Mouse (Mus musculus) midbrain, postnatal 0 days (tissue): ENCODE results near the gene Wapl. TPM values are rescaled to one million over a fixed set of nuclear protein-coding genes. Genes with fewer than 3 reads are reported as not detected.

Experiments
- ATAC-seq: fragments of 200-750 bp; cut with Nextera tagmentation; 2 replicates; pipeline ENCODE4 v1.8.0; 2017; ENCODE audit warnings: moderate number of reproducible peaks, mild to moderate bottlenecking, moderate TSS enrichment, moderate library complexity; ENCODE audit not compliant: low FRiP score
- DNase-seq: peaks from one replicate; pipeline ENCODE4 v3.0.0-alpha.2; 2015; ENCODE audit warnings: low spot score
- H3K27ac ChIP-seq: fragments of 300-500 bp; sonication (generic); 2 replicates; pipeline ENCODE4 v1.5.1; 2014; ENCODE audit warnings: low read depth, mild to moderate bottlenecking, low read length, mixed read lengths
- H3K27me3 ChIP-seq: fragments of 300-500 bp; sonication (generic); 2 replicates; pipeline ENCODE4 v1.6.1; 2014; ENCODE audit warnings: low read length, control low read depth, mixed read lengths; ENCODE audit not compliant: insufficient read depth
- H3K36me3 ChIP-seq: fragments of 300-500 bp; sonication (generic); 2 replicates; pipeline ENCODE4 v1.6.1; 2014; ENCODE audit warnings: low read length, control low read depth, mixed read lengths; ENCODE audit not compliant: insufficient read depth
- H3K4me1 ChIP-seq: fragments of 300-500 bp; sonication (generic); 2 replicates; pipeline ENCODE4 v1.6.1; 2014; ENCODE audit warnings: mild to moderate bottlenecking, control low read depth, antibody characterized with exemption, low read length, mixed read lengths; ENCODE audit not compliant: insufficient read depth
- H3K4me2 ChIP-seq: fragments of 300-500 bp; sonication (generic); 2 replicates; pipeline ENCODE4 v1.6.1; 2014; ENCODE audit warnings: low read depth, mild to moderate bottlenecking, low read length, mixed read lengths; ENCODE audit not compliant: poor library complexity, severe bottlenecking
- H3K4me3 ChIP-seq: fragments of 300-500 bp; sonication (generic); 2 replicates; pipeline ENCODE4 v1.5.1; 2014; ENCODE audit warnings: low read depth, mild to moderate bottlenecking, low read length, moderate library complexity
- H3K9ac ChIP-seq: fragments of 300-500 bp; sonication (generic); replicated peaks from 2 replicates; pipeline ENCODE4 v1.6.1; 2014; ENCODE audit warnings: mild to moderate bottlenecking, low read length, moderate library complexity, mixed read lengths; ENCODE audit not compliant: poor library complexity, severe bottlenecking
- H3K9me3 ChIP-seq: fragments of 300-500 bp; sonication (generic); 2 replicates; pipeline ENCODE4 v1.6.1; 2016; ENCODE audit warnings: low read length, control low read depth
- CTCF ChIP-seq: IDR thresholded peaks from 2 replicates; pipeline ENCODE4 v1.5.1; 2016; ENCODE audit warnings: antibody characterized with exemption, mild to moderate bottlenecking
- WGBS: fragments of 180-500 bp; shearing (Covaris S2); extraction: QIAGEN DNeasy Blood & Tissue Kit; methylation state at CpG from one replicate; pipeline ENCODE4 v1.1.7; 2014; 5-methylcytosine and 5-hydroxymethylcytosine counted together
- polyA plus RNA-seq: library from polyadenylated mRNA; unstranded; fragments of >200 nt; fragmentation: Nextera tagmentation; extraction: Ambion mirVana; gene quantifications from 2 replicates; pipeline ENCODE4 v1.2.1, GENCODE M21; 2015
- total RNA-seq: library from RNA; depleted of rRNA; stranded (reverse); fragments of >200 nt; gene quantifications from 2 replicates; pipeline ENCODE4 v1.2.3, GENCODE M21; 2014; rRNA removed

Wapl gene
- total and polyA plus RNA-seq, 2 experiments from 2014 or later, result 9.9 to 14.8 TPM

DNA sequence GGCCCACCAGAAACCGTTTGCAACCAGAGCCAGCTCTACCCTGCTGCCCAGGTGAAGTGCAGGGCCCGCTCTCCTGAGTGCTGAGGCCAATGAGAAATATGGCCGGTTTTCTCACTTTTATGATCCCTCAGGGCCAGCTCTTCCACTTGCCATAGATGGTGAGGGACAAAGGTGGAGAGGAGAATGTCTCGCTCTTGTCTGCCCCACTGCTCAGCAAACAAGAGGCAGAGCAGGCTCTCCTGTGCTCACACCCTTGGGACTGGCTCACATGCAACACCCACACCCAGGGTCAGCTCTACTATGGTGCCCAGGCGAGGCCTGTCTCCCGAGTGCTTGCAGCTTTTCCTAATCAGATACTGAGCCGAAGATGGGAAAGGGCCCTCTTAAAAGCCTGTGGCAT, 105.0 kb downstream of the Wapl start:
- Histone ChIP-seq H3K4me1 (no peaks in the 10 kb centered on the region), H3K27ac (no peak overlapping the region), H3K36me3 (no peaks in the 10 kb centered on the region), H3K9ac (no peak overlapping the region), H3K9me3 (no peaks in the 10 kb centered on the region), H3K27me3 (no peaks in the 10 kb centered on the region), H3K4me3 (no peak overlapping the region), H3K4me2 (no peak overlapping the region)
- ATAC-seq (no peak), DNase-seq (no peak)
- TF ChIP-seq CTCF, result no peak
- 92% methylated on average over 7 of the region's 7 CpGs for WGBS

DNA sequence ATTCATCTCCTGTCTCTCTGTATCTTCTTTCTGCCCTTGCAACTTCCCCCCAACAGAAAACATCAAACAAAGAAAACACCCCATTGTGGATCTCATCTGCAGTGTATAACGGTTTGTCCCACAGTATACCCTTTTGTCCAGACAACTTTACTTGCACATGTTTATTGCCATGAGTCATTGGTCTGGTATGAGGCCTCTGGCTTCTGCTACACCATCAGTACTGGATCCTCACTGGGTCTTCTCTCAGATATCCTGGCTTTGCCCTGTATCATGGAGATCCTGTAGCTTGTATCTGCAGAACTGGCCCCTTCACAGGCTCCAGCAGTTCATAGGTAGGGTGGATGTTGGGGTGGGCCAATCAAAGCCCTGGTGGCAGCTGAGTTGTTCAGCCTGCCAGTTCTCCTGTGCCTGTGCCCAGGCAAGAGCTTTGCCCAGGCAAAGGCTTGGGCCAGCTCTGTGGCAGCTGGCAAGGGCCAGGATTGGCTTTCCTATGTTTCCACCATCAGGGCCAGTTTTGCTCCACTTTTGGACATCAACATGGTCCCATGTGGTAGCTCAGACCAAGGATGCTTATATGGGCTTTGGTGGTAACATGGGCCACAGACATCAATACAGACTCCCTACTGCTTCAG, 119.8 kb downstream of the Wapl start:
- 73% methylated on average over 1 of the region's 1 CpGs for WGBS
- DNase-seq (no peak), ATAC-seq (no peak)
- no peak overlapping the region for H3K4me3 ChIP-seq
- TF ChIP-seq CTCF, result no peak
- H3K4me1 ChIP-seq, result no peaks in the 10 kb centered on the region
- H3K36me3 ChIP-seq, result no peaks in the 10 kb centered on the region
- no peaks in the 10 kb centered on the region for H3K27me3 ChIP-seq
- no peaks in the 10 kb centered on the region for H3K9me3 ChIP-seq
- H3K27ac ChIP-seq, result no peak overlapping the region
- no peak overlapping the region for H3K9ac ChIP-seq
- H3K4me2 ChIP-seq, result no peak overlapping the region

Other genes with a start within 250 kb of the Wapl start
- gene Bmpr1a, start 170.6 kb upstream of the Wapl start, total RNA-seq, result 42.5 and 50.8 TPM in 2 replicates
- gene Bmpr1a, start 170.6 kb upstream of the Wapl start, polyA plus RNA-seq, result 13.9 and 14.0 TPM in 2 replicates
- not detected in 2 replicates for gene 9230112D13Rik, start 151.1 kb upstream of the Wapl start, total RNA-seq
- gene 9230112D13Rik, start 151.1 kb upstream of the Wapl start, polyA plus RNA-seq, result not detected in 2 replicates
- 1.6 and 1.7 TPM in 2 replicates for gene Ldb3, start 85.2 kb upstream of the Wapl start, total RNA-seq
- gene Ldb3, start 85.2 kb upstream of the Wapl start, polyA plus RNA-seq, result 1.1 and 1.2 TPM in 2 replicates
- not detected in 2 replicates for gene Opn4, start 73.8 kb upstream of the Wapl start, total RNA-seq
- 0.10 and 0.14 TPM in 2 replicates for gene Opn4, start 73.8 kb upstream of the Wapl start, polyA plus RNA-seq
- gene Grid1, start 146.2 kb downstream of the Wapl start, total RNA-seq, result 37.2 and 39.4 TPM in 2 replicates
- 9.1 and 10.5 TPM in 2 replicates for gene Grid1, start 146.2 kb downstream of the Wapl start, polyA plus RNA-seq